Mouse (Mus musculus) liver, embryonic 16.5 days (tissue): ENCODE measurements around the gene Aph1c. TPM values are rescaled to one million over a fixed set of nuclear protein-coding genes. Genes with fewer than 3 reads are reported as not detected.
"Not testable (repeated sequence)": the region's sequence is repeated elsewhere in the genome, so short reads cannot be mapped to it uniquely, and the experiment has no call there.

Source experiments
- ATAC-seq: fragments of 200-750 bp; cut with Nextera tagmentation; 2 replicates; pipeline ENCODE4 v1.8.0; 2017; ENCODE audit warnings: low read depth, mild to moderate bottlenecking, moderate number of reproducible peaks, moderate library complexity
- H3K27ac ChIP-seq: fragments of 300-500 bp; sonication (generic); 2 replicates; pipeline ENCODE4 v1.5.1; 2014; ENCODE audit warnings: mild to moderate bottlenecking, low read length
- H3K27me3 ChIP-seq: fragments of 300-500 bp; sonication (generic); 2 replicates; pipeline ENCODE4 v1.6.1; 2014; ENCODE audit warnings: low read depth, low read length, mixed read lengths; ENCODE audit not compliant: control insufficient read depth, insufficient read depth
- H3K36me3 ChIP-seq: fragments of 300-500 bp; sonication (generic); 2 replicates; pipeline ENCODE4 v1.6.1; 2014; ENCODE audit warnings: mild to moderate bottlenecking; ENCODE audit not compliant: control insufficient read depth, insufficient read depth
- H3K4me1 ChIP-seq: fragments of 300-500 bp; sonication (generic); 2 replicates; pipeline ENCODE4 v1.6.1; 2014; ENCODE audit warnings: low read depth, low read length, mixed read lengths; ENCODE audit not compliant: control insufficient read depth
- H3K4me2 ChIP-seq: fragments of 300-500 bp; sonication (generic); 2 replicates; pipeline ENCODE4 v1.6.1; 2014; ENCODE audit warnings: low read depth, low read length, mixed read lengths
- H3K4me3 ChIP-seq: fragments of 300-500 bp; sonication (generic); 2 replicates; pipeline ENCODE4 v1.5.1; 2014; ENCODE audit warnings: low read depth, mild to moderate bottlenecking, low read length
- H3K9ac ChIP-seq: fragments of 300-500 bp; sonication (generic); 2 replicates; pipeline ENCODE4 v1.6.1; 2014; ENCODE audit warnings: low read depth, low read length
- H3K9me3 ChIP-seq: fragments of 300-500 bp; sonication (generic); replicated peaks from 2 replicates; pipeline ENCODE4 v1.6.1; 2016; ENCODE audit warnings: low read length; ENCODE audit not compliant: control insufficient read depth
- WGBS: fragments of 180-500 bp; shearing (Covaris S2); extraction: QIAGEN DNeasy Blood & Tissue Kit; methylation state at CpG from one replicate; pipeline ENCODE4 v1.1.7; 2014; ENCODE audit not compliant: insufficient replicate concordance; 5-methylcytosine and 5-hydroxymethylcytosine counted together
- polyA plus RNA-seq: library from polyadenylated mRNA; unstranded; fragments of >200 nt; fragmentation: Nextera tagmentation; extraction: Ambion mirVana; gene quantifications from 2 replicates; pipeline ENCODE4 v1.2.1, GENCODE M21; 2015

The Aph1c gene
- polyA plus RNA-seq, 1 experiment from 2014 or later, result 4.0 TPM

GRCm38 (mm10) chr9:66813392-66813791 lies 21.1 kb downstream of the Aph1c start:
- ATAC-seq, result no peak
- no peak overlapping the region for H3K4me2 ChIP-seq
- no peaks in the 10 kb centered on the region for H3K36me3 ChIP-seq
- H3K9ac ChIP-seq, result no peak overlapping the region
- no peaks in the 10 kb centered on the region for H3K9me3 ChIP-seq
- no peak overlapping the region for H3K27ac ChIP-seq
- no peaks in the 10 kb centered on the region for H3K27me3 ChIP-seq
- no peaks in the 10 kb centered on the region for H3K4me1 ChIP-seq
- 56% methylated on average over 2 of the region's 2 CpGs for WGBS
- H3K4me3 ChIP-seq, result no peak overlapping the region

GRCm38 (mm10) chr9:66805951-66806350 lies 28.6 kb downstream of the Aph1c start:
- Histone ChIP-seq H3K27me3 (peaks cover 33% of the 10 kb centered on the region), H3K4me2 (peak overlapping the region; percentile 42), H3K4me3 (peak overlapping the region; percentile 17)
- H3K36me3 ChIP-seq, ATAC-seq, H3K27ac ChIP-seq, H3K9me3 ChIP-seq, H3K9ac ChIP-seq, H3K4me1 ChIP-seq: not testable (repeated sequence)
- 4% methylated on average over 30 of the region's 37 CpGs for WGBS

DNA sequence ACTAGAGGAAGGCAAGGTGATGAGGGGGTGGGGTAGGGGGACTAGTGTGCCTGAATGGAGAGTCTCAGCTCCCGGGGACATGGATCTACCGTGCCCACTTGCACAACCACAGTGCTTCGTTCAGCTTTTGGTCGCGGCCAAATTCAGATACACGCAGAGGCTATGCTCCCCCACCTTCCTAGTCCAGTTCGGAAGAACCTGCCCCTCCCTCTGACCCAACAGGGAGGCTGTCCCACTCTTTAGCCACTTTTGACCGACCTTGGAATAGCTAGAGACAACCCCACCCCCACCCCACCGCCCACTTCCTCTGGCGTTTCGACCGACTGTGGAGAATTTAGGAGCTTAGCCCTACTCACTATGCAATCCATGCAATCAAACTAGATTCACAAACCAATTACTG lies 32.6 kb downstream of the Aph1c start:
- Histone ChIP-seq H3K9me3 (no peaks in the 10 kb centered on the region), H3K4me2 (peak overlapping the region; percentile 29; the same call in 1 of the 2 replicates), H3K4me1 (no peaks in the 10 kb centered on the region), H3K9ac (0 out of 2 replicates have a peak overlapping the region, but pooled peaks have one; percentile 28), H3K36me3 (no peaks in the 10 kb centered on the region), H3K27me3 (peaks cover 26% of the 10 kb centered on the region), H3K27ac (peak overlapping the region; percentile 44; the same call in 1 of the 2 replicates), H3K4me3 (no peak overlapping the region)
- ATAC-seq, result peak; percentile 63
- WGBS, result 37% methylated on average over 12 of the region's 12 CpGs

- no peaks in the 10 kb centered on the region for H3K36me3 ChIP-seq
- peaks cover 16% of the 10 kb centered on the region for H3K27me3 ChIP-seq
- peak within 1 kb of the TSS; percentile 50 for H3K9ac ChIP-seq
- H3K9me3 ChIP-seq, result no peaks in the 10 kb centered on the region
- ATAC-seq, result no peak
- H3K4me2 ChIP-seq, result peak within 1 kb of the TSS; percentile 96
- peaks cover 11% of the 10 kb centered on the region for H3K4me1 ChIP-seq
- 61% methylated on average over 5 of the region's 5 CpGs for WGBS
- peak within 1 kb of the TSS; percentile 72 for H3K27ac ChIP-seq
- H3K4me3 ChIP-seq, result peak within 1 kb of the TSS; percentile 63
These were observed 37.8 kb downstream of the Aph1c start, which contains the start of gene Gm10647 for GRCm38 (mm10) chr9:66796739-66797138. TSS of gene Gm10647 (plus strand) at chr9:66797039.

GRCm38 (mm10) chr9:66795464-66796324 lies 38.8 kb downstream of the Aph1c start, which contains the start of gene Aph1b:
TSS of gene Aph1b (minus strand) at chr9:66795490.
- Histone ChIP-seq H3K36me3 (no peaks in the 10 kb centered on the region), H3K4me2 (peak within 1 kb of the TSS; percentile 96), H3K9me3 (no peaks in the 10 kb centered on the region), H3K4me1 (peaks cover 11% of the 10 kb centered on the region), H3K9ac (peak within 1 kb of the TSS; percentile 57), H3K27ac (peak within 1 kb of the TSS; percentile 72), H3K27me3 (peaks cover 16% of the 10 kb centered on the region), H3K4me3 (peak within 1 kb of the TSS; percentile 63)
- peak; percentile 96 for ATAC-seq
- under 1% methylated on average over 42 of the region's 42 CpGs for WGBS

GRCm38 (mm10) chr9:66794629-66795463 lies 39.7 kb downstream of the Aph1c start:
- H3K4me1 ChIP-seq, result peaks cover 11% of the 10 kb centered on the region
- peak overlapping the region; percentile 96 for H3K4me2 ChIP-seq
- H3K27me3 ChIP-seq, result peaks cover 16% of the 10 kb centered on the region
- H3K4me3 ChIP-seq, result peak overlapping the region; percentile 63
- H3K27ac ChIP-seq, result peak overlapping the region; percentile 27; the same call in 1 of the 2 replicates
- H3K9me3 ChIP-seq, result no peaks in the 10 kb centered on the region
- ATAC-seq, result no peak
- no peaks in the 10 kb centered on the region for H3K36me3 ChIP-seq
- peak overlapping the region; percentile 57 for H3K9ac ChIP-seq
- 3% methylated on average over 43 of the region's 43 CpGs for WGBS

DNA sequence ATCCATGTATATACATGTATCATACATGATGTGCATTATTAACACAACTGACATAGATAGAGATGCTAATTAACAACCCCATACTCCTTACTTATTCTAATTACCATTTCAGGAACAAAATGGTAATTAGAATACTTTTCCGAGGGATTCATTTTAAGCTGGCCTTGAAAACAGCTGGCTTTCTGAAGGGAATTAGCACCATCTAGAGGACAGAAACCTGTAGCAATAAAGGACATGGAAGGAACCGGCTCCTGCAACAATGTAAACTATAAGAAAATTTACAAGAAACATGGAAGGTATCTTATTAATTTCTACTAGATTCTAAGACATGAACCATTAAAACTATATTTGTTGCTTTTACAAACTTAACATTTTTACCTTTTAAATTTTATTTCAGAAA lies 46.7 kb downstream of the Aph1c start:
- WGBS, result 18% methylated on average over 2 of the region's 2 CpGs
- Histone ChIP-seq H3K4me3 (no peak overlapping the region), H3K9me3 (no peaks in the 10 kb centered on the region), H3K4me2 (no peak overlapping the region), H3K4me1 (no peaks in the 10 kb centered on the region), H3K36me3 (no peaks in the 10 kb centered on the region), H3K27me3 (no peaks in the 10 kb centered on the region), H3K9ac (no peak overlapping the region), H3K27ac (no peak overlapping the region)
- ATAC-seq, result no peak

DNA sequence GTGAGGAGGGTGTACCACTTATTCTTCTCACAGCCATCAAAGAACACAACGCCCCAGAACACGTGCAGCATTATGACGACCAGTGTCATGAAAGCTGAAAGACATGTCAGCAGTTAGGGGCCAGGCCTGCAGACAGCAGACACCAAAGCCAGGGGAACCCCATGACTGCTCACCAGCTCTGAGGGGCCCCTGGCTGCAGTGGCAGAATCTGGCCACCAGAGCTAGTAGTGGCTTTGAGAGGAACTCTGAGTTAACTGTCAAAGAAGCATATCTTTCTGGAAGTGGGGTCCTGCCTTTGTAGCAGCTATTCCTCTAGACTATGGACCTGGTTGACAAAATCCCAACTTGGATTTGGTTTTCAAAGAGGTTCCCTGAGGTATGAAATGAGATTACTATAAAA lies 50.0 kb downstream of the Aph1c start:
- H3K4me2 ChIP-seq, ATAC-seq, H3K4me3 ChIP-seq, H3K27ac ChIP-seq, H3K36me3 ChIP-seq, H3K9me3 ChIP-seq, H3K9ac ChIP-seq, H3K4me1 ChIP-seq, H3K27me3 ChIP-seq: not testable (repeated sequence)
- no CpG with 5 or more reads among the region's 3 CpGs for WGBS
